Mouse (Mus musculus) bone marrow, adult 2 months (tissue): Measurements from ENCODE around the gene Carmil1.

Experiments
- CTCF ChIP-seq: fragments of 200-500 bp; IDR thresholded peaks from 2 replicates; pipeline ENCODE4 v1.5.1; 2011; ENCODE audit warnings: low read length, control low read depth; ENCODE audit not compliant: control insufficient read depth, insufficient read depth
- POLR2A ChIP-seq: fragments of 200-500 bp; IDR thresholded peaks from 2 replicates; pipeline ENCODE4 v1.6.1; 2011; ENCODE audit warnings: low read depth, mild to moderate bottlenecking, control low read depth, low read length, borderline replicate concordance; ENCODE audit not compliant: control insufficient read depth

GRCm38 (mm10) chr13:24211229-24211628 lies 69.4 kb downstream of the Carmil1 start:
- no peak for TF ChIP-seq CTCF
- TF ChIP-seq POLR2A, result no peak
